Mouse (Mus musculus) brain, embryonic 14.5 days (tissue): ENCODE measurements at regions not wholly inside any gene's neighbourhood (a gene's known extent, or its start where the extent isn't known, plus 50 kb on each side); places are given as distances from the start of the nearest gene placed in this dataset.

Experiments used
- CTCF ChIP-seq: fragments of 200-500 bp; IDR thresholded peaks from 2 replicates; pipeline ENCODE4 v1.5.1; 2012; ENCODE audit warnings: inconsistent platforms, mild to moderate bottlenecking, moderate library complexity, borderline replicate concordance; ENCODE audit not compliant: insufficient read depth, insufficient read length; ENCODE audit errors: extremely low read depth
- POLR2A ChIP-seq: fragments of 200-500 bp; IDR thresholded peaks from 2 replicates; pipeline ENCODE4 v1.6.1; 2012; ENCODE audit warnings: mild to moderate bottlenecking, inconsistent platforms, borderline replicate concordance; ENCODE audit not compliant: poor library complexity, insufficient read depth, insufficient read length, severe bottlenecking; ENCODE audit errors: extremely low read depth

GRCm38 (mm10) chr13:52113549-52113948, 267.1 kb downstream of the Gadd45g start:
- TF ChIP-seq POLR2A (no peak), CTCF (no peak)
